Mouse (Mus musculus): Measurements from ENCODE around the gene Galntl6. TPM values are rescaled to one million over a fixed set of nuclear protein-coding genes. Genes with fewer than 3 reads are reported as not detected.

Gene Galntl6
- polyA plus RNA-seq, 1 experiment from 2014 or later, result 0.36 TPM

DNA sequence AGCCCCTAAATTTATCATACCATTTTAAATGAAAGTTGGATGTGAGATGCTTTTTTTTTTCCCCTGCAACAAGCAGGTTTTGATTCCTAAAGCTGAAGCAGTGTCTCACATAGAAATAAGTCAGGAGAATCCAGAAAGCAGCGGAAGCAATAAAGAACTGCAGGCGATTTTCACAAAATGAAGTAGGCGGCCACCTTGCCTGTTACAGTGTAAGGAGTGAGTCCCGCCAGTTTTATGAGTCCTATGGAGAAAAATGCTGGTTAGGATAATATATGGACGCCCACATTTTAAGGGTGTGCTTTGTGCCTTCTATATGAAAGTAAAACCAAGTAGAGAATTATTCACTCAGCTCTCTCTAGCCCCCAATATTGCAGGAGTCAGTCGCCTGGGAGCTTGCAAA, 827.5 kb downstream of the Galntl6 start:
- Histone ChIP-seq H3K36me3 (ENCODE audit: control insufficient read depth, insufficient read depth, low read length) (no peaks in the 10 kb centered on the region), H3K4me3 (ENCODE audit: low read length) (no peak overlapping the region), H3K27ac (ENCODE audit: low read length) (no peak overlapping the region), H3K9ac (ENCODE audit: low read length) (no peak overlapping the region), H3K4me2 (ENCODE audit: low read depth, low read length) (no peak overlapping the region), H3K27me3 (ENCODE audit: control insufficient read depth, insufficient read depth, low read depth, low read length) (no peaks in the 10 kb centered on the region), H3K9me3 (ENCODE audit: control insufficient read depth, low read length) (no peaks in the 10 kb centered on the region), H3K4me1 (replicated peaks; ENCODE audit: control insufficient read depth, insufficient read depth, low read length) (no peaks in the 10 kb centered on the region)
- 86% methylated on average over 6 of the region's 6 CpGs for WGBS
- ATAC-seq (ENCODE audit: low read depth), result no peak

GRCm38 (mm10) chr8:58081715-58082114, 830.7 kb downstream of the Galntl6 start:
- Histone ChIP-seq H3K27me3 (ENCODE audit: control insufficient read depth, insufficient read depth, low read depth, low read length) (no peaks in the 10 kb centered on the region), H3K27ac (ENCODE audit: low read length) (no peak overlapping the region), H3K36me3 (ENCODE audit: control insufficient read depth, insufficient read depth, low read length) (no peaks in the 10 kb centered on the region), H3K4me3 (ENCODE audit: low read length) (no peak overlapping the region), H3K9me3 (ENCODE audit: control insufficient read depth, low read length) (no peaks in the 10 kb centered on the region), H3K9ac (ENCODE audit: low read length) (no peak overlapping the region), H3K4me1 (replicated peaks; ENCODE audit: control insufficient read depth, insufficient read depth, low read length) (no peaks in the 10 kb centered on the region), H3K4me2 (ENCODE audit: low read depth, low read length) (no peak overlapping the region)
- 65% methylated on average over 5 of the region's 5 CpGs for WGBS
- no peak for ATAC-seq (ENCODE audit: low read depth)

GRCm38 (mm10) chr8:58074611-58075010, 837.8 kb downstream of the Galntl6 start:
- H3K4me3 ChIP-seq (ENCODE audit: low read length), result no peak overlapping the region
- H3K9me3 ChIP-seq (ENCODE audit: control insufficient read depth, low read length), result no peaks in the 10 kb centered on the region
- H3K4me1 ChIP-seq (replicated peaks; ENCODE audit: control insufficient read depth, insufficient read depth, low read length), result no peaks in the 10 kb centered on the region
- H3K36me3 ChIP-seq (ENCODE audit: control insufficient read depth, insufficient read depth, low read length), result no peaks in the 10 kb centered on the region
- 60% methylated on average over 4 of the region's 4 CpGs for WGBS
- H3K9ac ChIP-seq (ENCODE audit: low read length), result no peak overlapping the region
- no peaks in the 10 kb centered on the region for H3K27me3 ChIP-seq (ENCODE audit: control insufficient read depth, insufficient read depth, low read depth, low read length)
- H3K27ac ChIP-seq (ENCODE audit: low read length), result no peak overlapping the region
- no peak overlapping the region for H3K4me2 ChIP-seq (ENCODE audit: low read depth, low read length)
- no peak for ATAC-seq (ENCODE audit: low read depth)

GRCm38 (mm10) chr8:58073733-58074132, 838.7 kb downstream of the Galntl6 start:
- Histone ChIP-seq H3K27me3 (ENCODE audit: control insufficient read depth, insufficient read depth, low read depth, low read length) (no peaks in the 10 kb centered on the region), H3K4me2 (ENCODE audit: low read depth, low read length) (no peak overlapping the region), H3K9ac (ENCODE audit: low read length) (no peak overlapping the region), H3K4me3 (ENCODE audit: low read length) (no peak overlapping the region), H3K36me3 (ENCODE audit: control insufficient read depth, insufficient read depth, low read length) (no peaks in the 10 kb centered on the region), H3K9me3 (ENCODE audit: control insufficient read depth, low read length) (no peaks in the 10 kb centered on the region), H3K27ac (ENCODE audit: low read length) (no peak overlapping the region), H3K4me1 (replicated peaks; ENCODE audit: control insufficient read depth, insufficient read depth, low read length) (no peaks in the 10 kb centered on the region)
- no peak for ATAC-seq (ENCODE audit: low read depth)
- 93% methylated on average over 1 of the region's 1 CpGs for WGBS

DNA sequence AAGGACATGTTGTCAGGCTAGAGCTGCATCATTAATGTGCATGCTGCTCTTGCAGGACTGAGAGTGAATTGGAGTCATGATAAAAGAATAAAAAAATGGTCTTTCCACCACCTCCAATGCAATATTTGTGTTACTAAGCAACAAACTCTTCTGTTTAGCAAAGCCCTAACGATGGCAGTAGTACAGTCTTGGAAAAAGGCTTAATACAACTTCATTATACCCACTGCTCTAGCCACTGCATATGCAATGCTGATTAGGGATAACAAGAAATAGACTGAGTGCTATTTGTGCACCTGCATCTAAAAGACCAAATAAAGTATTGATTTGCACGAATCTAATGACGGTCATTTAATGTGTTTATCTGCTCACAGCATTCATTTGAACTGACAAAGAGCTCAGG, 880.2 kb downstream of the Galntl6 start:
- no peak for ATAC-seq (ENCODE audit: low read depth)
- no peak overlapping the region for H3K27ac ChIP-seq (ENCODE audit: low read length)
- 82% methylated on average over 3 of the region's 3 CpGs for WGBS
- no peaks in the 10 kb centered on the region for H3K36me3 ChIP-seq (ENCODE audit: control insufficient read depth, insufficient read depth, low read length)
- no peaks in the 10 kb centered on the region for H3K4me1 ChIP-seq (replicated peaks; ENCODE audit: control insufficient read depth, insufficient read depth, low read length)
- H3K4me2 ChIP-seq (ENCODE audit: low read depth, low read length), result no peak overlapping the region
- H3K4me3 ChIP-seq (ENCODE audit: low read length), result no peak overlapping the region
- no peaks in the 10 kb centered on the region for H3K9me3 ChIP-seq (ENCODE audit: control insufficient read depth, low read length)
- no peaks in the 10 kb centered on the region for H3K27me3 ChIP-seq (ENCODE audit: control insufficient read depth, insufficient read depth, low read depth, low read length)
- H3K9ac ChIP-seq (ENCODE audit: low read length), result no peak overlapping the region

- WGBS, result 76% methylated on average over 4 of the region's 4 CpGs
- H3K4me1 ChIP-seq (replicated peaks; ENCODE audit: control insufficient read depth, insufficient read depth, low read length), result no peaks in the 10 kb centered on the region; the same call in 1 of the 2 replicates
- no peaks in the 10 kb centered on the region for H3K9me3 ChIP-seq (ENCODE audit: control insufficient read depth, low read length)
- no peak overlapping the region for H3K4me2 ChIP-seq (ENCODE audit: low read depth, low read length)
- H3K36me3 ChIP-seq (ENCODE audit: control insufficient read depth, insufficient read depth, low read length), result no peaks in the 10 kb centered on the region
- no peak overlapping the region for H3K27ac ChIP-seq (ENCODE audit: low read length)
- H3K27me3 ChIP-seq (ENCODE audit: control insufficient read depth, insufficient read depth, low read depth, low read length), result no peaks in the 10 kb centered on the region
- H3K9ac ChIP-seq (ENCODE audit: low read length), result no peak overlapping the region
- H3K4me3 ChIP-seq (ENCODE audit: low read length), result no peak overlapping the region
- ATAC-seq (ENCODE audit: low read depth), result no peak
Measured at GRCm38 (mm10) chr8:58025558-58025957, 886.9 kb downstream of the Galntl6 start.

- Histone ChIP-seq H3K36me3 (ENCODE audit: control insufficient read depth, insufficient read depth, low read length) (no peaks in the 10 kb centered on the region), H3K4me3 (ENCODE audit: low read length) (no peak overlapping the region), H3K4me1 (replicated peaks; ENCODE audit: control insufficient read depth, insufficient read depth, low read length) (no peaks in the 10 kb centered on the region; the same call in 1 of the 2 replicates), H3K9ac (ENCODE audit: low read length) (no peak overlapping the region), H3K27me3 (ENCODE audit: control insufficient read depth, insufficient read depth, low read depth, low read length) (no peaks in the 10 kb centered on the region), H3K27ac (ENCODE audit: low read length) (no peak overlapping the region), H3K4me2 (ENCODE audit: low read depth, low read length) (no peak overlapping the region), H3K9me3 (ENCODE audit: control insufficient read depth, low read length) (no peaks in the 10 kb centered on the region)
- ATAC-seq (ENCODE audit: low read depth), result peak; percentile 35; the same call in 1 of the 2 replicates
- whole genome bisulfite sequencing, result 86% methylated on average over 1 of the region's 1 CpGs
Measured at GRCm38 (mm10) chr8:58025094-58025493, 887.3 kb downstream of the Galntl6 start.

DNA sequence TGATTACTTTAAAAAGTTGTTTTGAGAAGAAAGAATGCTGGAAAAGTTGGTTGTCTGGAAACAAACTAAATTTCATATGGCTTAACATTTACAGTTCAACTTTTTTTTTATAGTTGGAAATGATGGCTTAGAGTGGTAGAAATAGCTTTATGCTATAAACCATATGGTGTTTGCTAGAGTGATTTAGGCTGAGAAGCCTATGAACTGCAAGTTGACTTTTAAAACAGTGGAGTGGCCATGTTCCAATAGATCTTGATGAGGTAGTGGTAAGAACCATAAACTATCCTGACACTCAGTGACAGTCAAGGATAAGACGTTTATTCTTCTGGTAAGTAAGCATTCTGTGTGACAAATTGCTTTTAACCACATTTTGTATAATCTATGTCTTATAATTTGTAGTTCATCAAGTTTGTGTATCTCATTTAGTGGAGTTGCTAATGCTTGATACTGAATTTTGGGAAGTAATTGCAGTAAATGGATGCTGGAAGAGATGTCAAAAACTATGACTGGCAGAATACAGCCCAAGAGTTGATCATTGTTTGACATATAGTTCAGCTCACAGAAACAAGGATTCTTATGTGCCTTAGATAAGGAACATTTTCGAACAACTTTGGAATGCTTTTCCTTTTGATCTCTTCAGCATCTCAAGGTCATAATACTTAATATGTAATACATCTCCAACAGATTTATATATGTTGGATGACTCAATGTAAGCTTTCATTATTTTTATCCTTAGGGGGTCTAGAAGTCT, 888.8 kb downstream of the Galntl6 start:
- Histone ChIP-seq H3K9me3 (ENCODE audit: control insufficient read depth, low read length) (no peaks in the 10 kb centered on the region), H3K4me2 (ENCODE audit: low read depth, low read length) (no peak overlapping the region), H3K4me3 (ENCODE audit: low read length) (no peak overlapping the region), H3K27ac (ENCODE audit: low read length) (no peak overlapping the region), H3K9ac (ENCODE audit: low read length) (no peak overlapping the region), H3K27me3 (ENCODE audit: control insufficient read depth, insufficient read depth, low read depth, low read length) (no peaks in the 10 kb centered on the region), H3K36me3 (ENCODE audit: control insufficient read depth, insufficient read depth, low read length) (no peaks in the 10 kb centered on the region), H3K4me1 (replicated peaks; ENCODE audit: control insufficient read depth, insufficient read depth, low read length) (no peaks in the 10 kb centered on the region; the same call in 1 of the 2 replicates)
- peak; percentile 95 for ATAC-seq (ENCODE audit: low read depth)
- WGBS, result 19% methylated on average over 2 of the region's 2 CpGs

DNA sequence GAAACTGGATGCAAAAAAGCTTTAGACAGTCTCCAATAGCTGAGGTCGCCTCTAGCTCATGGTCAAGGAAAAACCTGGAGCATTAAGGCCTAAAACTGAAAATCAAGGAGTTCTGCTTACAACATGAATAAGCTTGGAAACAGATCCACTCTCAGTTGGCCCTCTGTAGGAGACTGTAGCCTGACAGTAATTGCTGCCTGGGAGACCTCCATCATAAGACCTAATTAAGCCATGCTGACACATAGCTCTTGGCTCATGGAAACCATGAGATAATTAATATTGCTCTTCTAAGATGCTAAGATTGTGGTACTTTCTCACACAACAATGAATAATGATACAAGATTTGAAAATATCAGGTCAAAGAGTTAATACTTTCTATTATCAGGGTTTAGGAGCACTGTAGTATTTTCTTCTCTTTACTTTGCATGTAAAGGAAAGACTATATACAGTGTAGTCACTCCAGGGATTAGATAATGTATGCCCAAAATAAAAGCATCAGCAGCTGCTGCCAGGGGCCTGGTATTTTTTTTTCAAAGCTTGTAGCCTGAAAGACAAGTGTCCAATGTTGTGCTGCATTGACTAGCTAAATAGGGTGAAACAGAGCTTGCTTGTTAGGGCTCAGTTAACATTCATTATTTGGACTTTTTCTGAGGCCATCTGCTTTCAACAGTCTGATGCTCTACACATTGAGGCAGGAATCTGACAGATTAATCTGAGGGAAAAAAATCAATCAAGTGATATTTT, 922.8 kb downstream of the Galntl6 start:
- Histone ChIP-seq H3K27me3 (ENCODE audit: control insufficient read depth, insufficient read depth, low read depth, low read length) (no peaks in the 10 kb centered on the region), H3K4me1 (replicated peaks; ENCODE audit: control insufficient read depth, insufficient read depth, low read length) (no peaks in the 10 kb centered on the region), H3K4me3 (ENCODE audit: low read length) (no peak overlapping the region), H3K9ac (ENCODE audit: low read length) (no peak overlapping the region), H3K4me2 (ENCODE audit: low read depth, low read length) (no peak overlapping the region), H3K36me3 (ENCODE audit: control insufficient read depth, insufficient read depth, low read length) (no peaks in the 10 kb centered on the region), H3K9me3 (ENCODE audit: control insufficient read depth, low read length) (no peaks in the 10 kb centered on the region), H3K27ac (ENCODE audit: low read length) (no peak overlapping the region)
- 71% methylated on average over 1 of the region's 1 CpGs for WGBS
- no peak for ATAC-seq (ENCODE audit: low read depth)

Measured in lung, embryonic 16.5 days (tissue).